Mouse (Mus musculus): ENCODE results near the gene Kank1. TPM values are rescaled to one million over a fixed set of nuclear protein-coding genes. Genes with fewer than 3 reads are reported as not detected.

Kank1 gene
- polyA plus RNA-seq (2012; ENCODE audit: low replicate concordance), result 0.06 and 0.08 TPM in 2 replicates

DNA sequence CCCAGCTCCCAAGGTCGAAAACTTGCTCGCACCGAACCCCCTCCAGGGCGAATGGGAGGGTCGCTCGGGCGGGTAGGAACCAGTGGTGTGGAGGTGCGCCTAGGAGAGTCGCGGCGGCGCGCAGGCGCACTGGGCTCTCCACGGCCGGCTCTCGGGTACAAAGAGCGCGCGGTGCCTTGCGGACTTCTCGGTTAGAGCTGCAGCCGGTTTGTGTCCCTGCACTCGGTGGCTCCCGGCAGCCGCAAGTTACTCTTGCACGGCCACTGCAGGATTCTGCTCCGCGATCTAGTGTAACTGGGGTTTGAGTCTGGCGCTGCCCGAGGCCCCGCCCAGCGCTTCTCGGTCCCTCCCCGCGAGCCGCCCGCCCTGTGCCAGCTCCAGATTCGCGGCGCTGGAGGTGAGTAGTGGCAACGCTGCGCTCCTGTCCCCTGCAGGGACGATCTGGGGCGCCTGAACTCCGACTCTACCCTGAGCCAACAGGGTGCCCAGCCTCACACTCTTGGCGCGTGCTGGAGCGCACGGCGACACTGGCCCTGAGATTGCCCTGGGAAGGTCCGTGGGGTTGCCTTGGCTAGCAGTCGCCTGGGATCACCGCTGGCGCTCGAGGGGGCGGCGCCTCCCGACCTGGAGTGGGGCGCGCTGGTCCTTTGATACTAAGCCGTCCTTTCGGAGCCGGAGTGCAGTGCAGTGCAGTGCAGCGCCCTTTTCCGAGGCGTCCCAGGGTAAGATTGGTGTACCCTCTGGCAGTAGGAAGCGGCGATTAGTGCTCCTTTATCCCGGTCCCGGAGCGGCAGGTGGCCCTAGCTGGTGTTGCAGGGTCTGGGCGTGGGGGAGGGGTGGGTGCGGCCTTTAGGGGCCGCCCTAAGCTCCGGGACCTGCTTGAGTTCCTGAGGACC lies at the start of gene Kank1:
TSS of gene Kank1 (plus strand) at position 380 of the 896 bp plus-strand sequence.

Other genes with a start within 250 kb of the Kank1 start
- gene Dock8, start 237.4 kb upstream of the Kank1 start, polyA plus RNA-seq (2012; ENCODE audit: low replicate concordance), result 2.6 and 7.8 TPM in 2 replicates

All from leukemia stem cell, adult 10-12 weeks (primary cell).